Mouse (Mus musculus) stomach, postnatal 0 days (tissue): ENCODE data around the gene Maml1. TPM values are rescaled to one million over a fixed set of nuclear protein-coding genes. Genes with fewer than 3 reads are reported as not detected.
"Not testable (repeated sequence)": the region's sequence is repeated elsewhere in the genome, so short reads cannot be mapped to it uniquely, and the experiment has no call there.

Experiments
- ATAC-seq: fragments of 200-750 bp; cut with Nextera tagmentation; 2 replicates; pipeline ENCODE4 v1.8.0; 2017; ENCODE audit not compliant: low FRiP score, low TSS enrichment
- DNase-seq: peaks from one replicate; pipeline ENCODE4 v3.0.0-alpha.2; 2016; ENCODE audit warnings: low spot score
- H3K27ac ChIP-seq: fragments of 300-500 bp; sonication (generic); replicated peaks from 2 replicates; pipeline ENCODE4 v1.5.1; 2014; ENCODE audit warnings: mild to moderate bottlenecking, control low read depth
- H3K27me3 ChIP-seq: fragments of 300-500 bp; sonication (generic); 2 replicates; pipeline ENCODE4 v1.6.1; 2014; ENCODE audit warnings: low read length; ENCODE audit not compliant: control insufficient read depth, insufficient read depth
- H3K36me3 ChIP-seq: fragments of 300-500 bp; sonication (generic); 2 replicates; pipeline ENCODE4 v1.6.1; 2014; ENCODE audit warnings: low read length, mixed read lengths; ENCODE audit not compliant: control insufficient read depth, insufficient read depth
- H3K4me1 ChIP-seq: fragments of 300-500 bp; sonication (generic); replicated peaks from 2 replicates; pipeline ENCODE4 v1.6.1; 2014; ENCODE audit warnings: antibody characterized with exemption; ENCODE audit not compliant: control insufficient read depth, insufficient read depth
- H3K4me2 ChIP-seq: fragments of 300-500 bp; sonication (generic); replicated peaks from 2 replicates; pipeline ENCODE4 v1.6.1; 2014; ENCODE audit warnings: low read depth, mild to moderate bottlenecking, control low read depth, moderate library complexity
- H3K4me3 ChIP-seq: fragments of 300-500 bp; sonication (generic); 2 replicates; pipeline ENCODE4 v1.5.1; 2014; ENCODE audit warnings: low read depth, low read length, control low read depth
- H3K9ac ChIP-seq: fragments of 300-500 bp; sonication (generic); 2 replicates; pipeline ENCODE4 v1.6.1; 2014; ENCODE audit warnings: mild to moderate bottlenecking, low read length, control low read depth, mixed read lengths
- H3K9me3 ChIP-seq: fragments of 300-500 bp; sonication (generic); 2 replicates; pipeline ENCODE4 v1.6.1; 2016; ENCODE audit warnings: low read length; ENCODE audit not compliant: control insufficient read depth
- CTCF ChIP-seq: IDR thresholded peaks from 2 replicates; pipeline ENCODE4 v1.5.1; 2016; ENCODE audit warnings: antibody characterized with exemption, low read depth, mild to moderate bottlenecking, moderate library complexity
- EP300 ChIP-seq: optimal IDR thresholded peaks from 2 replicates; pipeline ENCODE3; 2016; ENCODE audit warnings: antibody characterized with exemption
- WGBS: fragments of 180-500 bp; shearing (Covaris S2); extraction: QIAGEN DNeasy Blood & Tissue Kit; methylation state at CpG from one replicate; pipeline ENCODE4 v1.1.7; 2014; 5-methylcytosine and 5-hydroxymethylcytosine counted together
- polyA plus RNA-seq: library from polyadenylated mRNA; unstranded; fragments of >200 nt; fragmentation: Nextera tagmentation; extraction: Ambion mirVana; gene quantifications from 2 replicates; pipeline ENCODE4 v1.2.1, GENCODE M21; 2015

Gene Maml1
- polyA plus RNA-seq, 1 experiment from 2014 or later: 2.4 TPM

GRCm38 (mm10) chr11:50321239-50321638 is 29.1 kb upstream of the Maml1 start:
- WGBS: 77% methylated on average over 6 of the region's 6 CpGs
- no peak overlapping the region for H3K9ac ChIP-seq
- H3K9me3 ChIP-seq: no peaks in the 10 kb centered on the region
- H3K36me3 ChIP-seq: no peaks in the 10 kb centered on the region
- H3K4me2 ChIP-seq: no peak overlapping the region
- no peak overlapping the region for H3K27ac ChIP-seq
- TF ChIP-seq EP300: no peak
- TF ChIP-seq CTCF: no peak
- H3K4me3 ChIP-seq: no peak overlapping the region
- no peaks in the 10 kb centered on the region for H3K4me1 ChIP-seq
- no peak for ATAC-seq
- no peaks in the 10 kb centered on the region for H3K27me3 ChIP-seq
- DNase-seq: no peak

- 0 out of 2 replicates have a peak, but pooled peaks have one; percentile 10 for ATAC-seq
- H3K36me3 ChIP-seq: not testable (repeated sequence)
- 77% methylated on average over 4 of the region's 4 CpGs for WGBS
Observed at GRCm38 (mm10) chr11:50319343-50319742, 27.2 kb upstream of the Maml1 start.

GRCm38 (mm10) chr11:50312803-50313202 is 20.7 kb upstream of the Maml1 start:
- TF ChIP-seq CTCF: no peak
- no peak for TF ChIP-seq EP300
- no peak overlapping the region for H3K4me2 ChIP-seq
- ATAC-seq (no peak), DNase-seq (no peak)
- H3K9ac ChIP-seq: no peak overlapping the region
- WGBS: 45% methylated on average over 2 of the region's 2 CpGs
- no peaks in the 10 kb centered on the region for H3K27me3 ChIP-seq
- H3K4me1 ChIP-seq: no peaks in the 10 kb centered on the region
- H3K36me3 ChIP-seq: peaks cover 2% of the 10 kb centered on the region; the same call in 1 of the 2 replicates
- no peak overlapping the region for H3K4me3 ChIP-seq
- H3K27ac ChIP-seq: 0 out of 2 replicates have a peak overlapping the region, but pooled peaks have one; percentile 45
- H3K9me3 ChIP-seq: no peaks in the 10 kb centered on the region

More at GRCm38 (mm10) chr11:50319343-50319742, 27.2 kb upstream of the Maml1 start:
- not testable (repeated sequence) for H3K27ac ChIP-seq, H3K4me3 ChIP-seq, H3K4me1 ChIP-seq, H3K4me2 ChIP-seq, H3K9me3 ChIP-seq, H3K27me3 ChIP-seq, DNase-seq, H3K9ac ChIP-seq
- TF ChIP-seq CTCF: peak; percentile 46

- WGBS: 91% methylated on average over 2 of the region's 2 CpGs
- Histone ChIP-seq H3K4me2 (no peak overlapping the region), H3K27ac (no peak overlapping the region), H3K9ac (no peak overlapping the region), H3K4me3 (no peak overlapping the region), H3K9me3 (no peaks in the 10 kb centered on the region), H3K36me3 (peaks cover 26% of the 10 kb centered on the region), H3K4me1 (no peaks in the 10 kb centered on the region), H3K27me3 (no peaks in the 10 kb centered on the region)
- no peak for TF ChIP-seq EP300
- TF ChIP-seq CTCF: no peak
- DNase-seq (no peak), ATAC-seq (no peak)
Observed at GRCm38 (mm10) chr11:50303406-50303805, 11.3 kb upstream of the Maml1 start.

GRCm38 (mm10) chr11:50291321-50292165 is 568 bp downstream of the Maml1 start:
- Histone ChIP-seq H3K4me3 (peak overlapping the region; percentile 98), H3K4me2 (peak overlapping the region; percentile 68), H3K27me3 (no peaks in the 10 kb centered on the region), H3K36me3 (peaks cover 2% of the 10 kb centered on the region), H3K9ac (peak overlapping the region; percentile 99), H3K9me3 (no peaks in the 10 kb centered on the region), H3K4me1 (no peaks in the 10 kb centered on the region), H3K27ac (peak overlapping the region; percentile 99)
- DNase-seq (peak; percentile 72), ATAC-seq (peak; percentile 71)
- TF ChIP-seq EP300 (no peak), CTCF (0 out of 2 replicates have a peak, but pooled peaks have one; percentile 6)
- WGBS: under 1% methylated on average over 85 of the region's 85 CpGs
